Mouse (Mus musculus): Measurements from ENCODE around the gene Pkig.

Gene Pkig

DNA sequence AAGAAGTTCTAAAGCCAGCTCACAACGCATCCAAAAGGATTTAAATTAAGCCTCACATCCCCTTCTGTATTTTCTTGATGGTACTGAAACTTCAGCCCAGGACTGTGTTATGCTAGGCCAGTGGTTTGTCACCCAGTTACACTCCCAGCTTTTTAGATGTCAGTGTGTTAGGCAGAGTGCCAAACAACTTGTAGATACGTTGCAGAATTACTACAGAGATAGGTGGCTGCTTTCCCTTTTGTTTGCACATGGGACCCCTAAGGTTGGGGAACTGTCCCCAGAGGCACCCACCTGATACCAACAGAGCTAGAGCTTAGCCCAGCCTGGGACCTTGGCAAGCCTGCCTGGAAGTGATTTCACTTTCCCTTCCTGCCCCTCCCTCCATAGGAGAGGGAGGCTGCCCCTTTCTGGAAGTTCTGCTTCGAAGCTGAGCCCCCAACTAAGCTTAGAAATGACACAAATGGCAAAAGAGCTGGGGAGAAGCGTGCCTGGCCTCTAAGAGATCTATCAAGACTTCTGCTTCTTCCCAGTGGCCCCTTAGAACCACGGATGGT, 52.5 kb downstream of the Pkig start:
- DNase-seq (ENCODE audit: low spot score), result no peak

DNA sequence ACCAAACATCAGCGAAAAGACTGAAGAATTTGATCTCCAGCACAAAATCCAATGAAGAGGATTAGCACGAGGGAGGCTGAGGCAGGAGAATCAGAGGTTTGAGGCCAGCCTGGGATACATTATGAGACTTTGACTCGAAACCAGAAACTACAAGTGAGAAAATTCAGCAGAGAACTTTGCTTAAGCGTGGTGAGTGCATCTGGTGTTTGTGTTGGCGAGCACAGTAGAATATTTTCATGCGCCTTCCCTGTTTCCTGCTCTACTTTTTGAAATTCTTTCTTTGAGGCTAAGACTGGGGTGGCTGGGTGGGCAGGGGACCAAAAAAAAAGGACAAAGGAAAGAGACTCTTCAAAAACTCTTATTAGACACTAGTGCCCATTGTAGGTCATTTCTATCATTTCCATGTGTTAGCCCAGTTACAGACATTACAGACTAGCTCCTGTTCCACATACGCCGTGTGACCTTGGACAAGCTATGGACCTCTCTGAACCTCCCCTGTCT, 53.2 kb downstream of the Pkig start:
- no peak for DNase-seq (ENCODE audit: low spot score)

DNA sequence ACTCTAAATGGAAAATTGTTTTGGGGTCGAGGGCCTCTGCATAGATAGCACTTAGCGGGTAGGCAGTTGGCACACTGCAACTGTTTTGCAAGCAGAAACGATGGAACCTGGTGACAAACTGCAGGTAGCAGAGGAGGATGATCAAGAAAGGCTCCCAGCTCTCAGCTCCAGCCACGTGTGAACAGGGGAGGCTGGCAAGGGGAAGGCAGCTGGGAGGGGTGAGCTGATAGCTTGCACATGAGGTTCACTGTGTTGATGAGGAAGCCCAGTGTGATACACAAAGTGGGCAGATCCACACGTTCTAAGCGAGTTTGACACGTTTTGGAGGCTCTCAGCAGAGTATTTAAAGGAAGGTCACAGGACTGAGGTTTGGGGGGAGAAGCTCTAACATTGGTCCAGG, 54.3 kb downstream of the Pkig start:
- no peak for DNase-seq (ENCODE audit: low spot score)

DNA sequence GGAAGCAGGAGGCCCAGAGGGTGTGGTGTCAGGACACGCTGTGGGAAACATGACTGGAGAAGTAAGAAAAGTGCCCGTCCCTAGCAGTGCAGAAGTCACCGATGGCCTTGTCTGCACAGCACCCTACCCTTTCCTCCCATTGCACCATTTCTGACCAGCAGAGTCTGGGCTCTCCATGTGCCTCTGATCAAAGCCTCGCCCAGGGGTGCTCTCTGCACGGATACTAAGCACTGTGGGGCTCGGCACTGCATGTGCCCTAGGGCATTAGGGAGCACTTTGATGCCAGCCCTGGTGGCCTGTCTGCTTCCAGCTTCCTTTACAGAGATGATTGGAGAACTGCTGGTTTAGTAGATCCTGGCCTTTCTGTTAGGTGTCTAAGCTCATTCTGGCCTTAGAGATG, 54.7 kb downstream of the Pkig start:
- no peak for DNase-seq (ENCODE audit: low spot score)

DNA sequence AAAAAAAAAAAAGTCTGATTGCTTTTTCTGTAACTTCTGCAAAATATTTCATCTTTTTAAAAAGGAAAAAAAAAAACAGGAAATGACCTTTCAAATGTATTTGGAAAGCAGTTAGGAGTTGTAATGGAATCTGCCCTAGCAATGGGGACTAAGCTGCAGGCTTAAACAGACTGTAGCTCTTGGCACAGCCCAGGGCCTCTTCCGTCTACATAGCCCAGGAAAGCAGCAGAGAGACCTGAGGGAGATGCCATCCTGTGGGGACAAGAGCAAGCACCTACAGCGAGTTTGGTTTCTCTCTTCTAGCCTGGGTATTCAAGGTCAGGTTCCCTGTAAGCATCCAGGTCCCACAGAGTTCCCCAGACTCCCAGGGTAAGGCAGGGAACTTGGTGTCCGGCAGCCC, 55.2 kb downstream of the Pkig start:
- DNase-seq (ENCODE audit: low spot score), result no peak

DNA sequence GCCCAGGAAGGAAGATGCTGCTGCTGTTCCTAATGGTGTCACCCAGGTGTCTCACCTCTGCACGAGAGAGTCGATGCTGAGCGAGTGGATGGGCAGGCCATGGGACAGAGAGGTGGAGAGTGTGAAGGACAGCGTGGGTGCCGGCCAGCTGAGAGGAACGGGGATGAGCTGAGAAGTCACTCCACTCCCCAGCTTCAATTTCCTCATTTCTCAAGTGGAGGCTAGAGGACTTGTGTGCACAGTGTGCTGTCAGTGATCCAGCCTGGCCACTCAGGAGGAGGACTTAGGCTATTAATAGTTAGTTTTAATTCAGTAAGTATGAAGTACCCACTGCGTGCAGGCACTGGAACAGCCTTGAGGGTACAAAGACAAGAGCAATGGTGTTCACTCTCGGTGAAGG, 58.3 kb downstream of the Pkig start:
- DNase-seq (ENCODE audit: low spot score), result no peak

DNA sequence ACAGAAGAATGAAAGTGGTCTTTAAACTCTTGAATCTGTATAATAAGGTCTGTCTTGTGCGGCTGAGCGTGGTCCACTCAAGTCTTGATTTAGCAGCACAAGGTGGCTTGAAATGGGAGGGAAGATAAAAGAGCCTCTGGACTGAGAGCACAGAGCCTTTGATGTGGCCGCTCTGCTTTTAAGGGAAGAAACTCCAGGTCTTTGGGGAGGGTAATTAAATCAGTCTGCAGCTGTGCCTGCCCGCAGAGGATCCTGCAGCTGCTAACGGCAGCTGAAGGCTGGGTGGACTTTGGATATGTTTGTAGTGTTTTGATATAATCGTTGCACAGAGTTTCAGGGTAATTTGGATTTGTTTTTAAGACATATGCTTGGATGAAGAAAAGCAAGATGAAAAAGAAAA, 58.7 kb downstream of the Pkig start:
- peak; percentile 73 for DNase-seq (ENCODE audit: low spot score)

DNA sequence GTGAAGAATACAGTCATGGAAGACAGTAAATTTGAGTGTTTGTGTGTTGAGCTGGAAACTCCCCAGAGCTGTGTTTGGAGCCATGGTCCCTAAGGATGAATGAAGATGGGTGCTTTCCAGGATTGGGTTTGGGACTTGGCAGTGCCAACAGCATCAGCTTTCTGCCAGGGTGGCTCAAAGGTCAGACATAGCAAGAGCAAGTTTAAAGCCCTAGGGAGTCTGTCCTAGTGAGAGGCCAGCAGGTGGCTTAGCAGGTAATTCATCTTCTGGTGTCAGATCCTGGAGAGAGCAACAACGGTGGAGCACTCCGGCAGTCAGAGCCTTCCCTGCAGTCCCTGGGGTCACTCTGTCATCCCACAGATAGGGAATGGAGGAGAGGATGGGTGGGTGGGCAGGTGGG, 60.3 kb downstream of the Pkig start:
- no peak for DNase-seq (ENCODE audit: low spot score)

DNA sequence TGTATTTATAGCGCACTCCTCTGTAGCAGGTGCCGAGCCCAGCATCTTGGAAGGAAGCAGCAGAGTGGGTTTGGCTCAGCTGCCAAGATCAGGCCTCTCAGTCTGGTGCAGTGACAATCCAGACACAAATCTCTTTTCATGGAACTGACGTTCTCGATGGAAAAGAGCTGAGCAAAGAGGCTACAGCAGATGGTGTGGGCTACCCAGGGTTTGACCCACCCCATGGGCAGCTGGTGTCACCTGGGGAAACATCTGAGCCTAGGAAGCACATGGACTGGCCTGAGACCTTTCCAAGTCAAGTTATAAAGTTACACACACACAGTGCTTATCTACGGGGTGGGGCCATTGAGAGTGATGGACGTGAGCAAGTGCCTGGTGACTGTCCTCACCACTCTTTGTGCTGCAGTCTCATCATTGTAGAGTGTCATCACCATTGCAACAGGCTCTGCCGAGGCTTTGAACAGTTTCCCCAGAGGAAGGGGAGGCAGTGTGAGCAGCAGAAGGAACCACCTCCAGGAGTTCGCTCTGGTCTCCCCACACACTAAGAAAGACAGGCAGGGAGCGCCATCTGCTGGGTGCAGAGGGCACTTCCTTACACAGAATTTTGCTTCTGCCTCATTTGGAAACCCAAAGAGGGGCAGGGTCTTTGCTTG, 60.9 kb downstream of the Pkig start:
- peak; percentile 93 for DNase-seq (ENCODE audit: low spot score)

DNA sequence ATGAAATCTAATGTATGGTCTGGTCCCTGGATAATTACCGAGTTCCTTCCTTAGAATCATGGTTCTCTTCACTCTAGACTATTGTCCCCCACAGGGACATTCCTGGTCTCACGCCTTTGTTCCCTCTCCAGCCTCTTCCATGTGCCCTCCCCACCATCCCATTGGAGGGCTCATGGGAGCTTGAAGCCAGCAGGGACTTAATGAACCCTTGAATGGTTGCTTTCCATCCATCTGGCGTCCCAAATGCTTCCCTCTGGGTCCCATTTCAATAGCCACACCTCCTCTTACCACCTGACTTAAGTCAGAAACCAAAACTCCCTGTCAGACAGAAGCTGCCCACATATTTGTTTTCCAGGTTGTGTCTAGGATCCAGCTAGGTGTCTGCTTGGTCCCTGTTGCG, 61.4 kb downstream of the Pkig start:
- DNase-seq (ENCODE audit: low spot score), result no peak

DNA sequence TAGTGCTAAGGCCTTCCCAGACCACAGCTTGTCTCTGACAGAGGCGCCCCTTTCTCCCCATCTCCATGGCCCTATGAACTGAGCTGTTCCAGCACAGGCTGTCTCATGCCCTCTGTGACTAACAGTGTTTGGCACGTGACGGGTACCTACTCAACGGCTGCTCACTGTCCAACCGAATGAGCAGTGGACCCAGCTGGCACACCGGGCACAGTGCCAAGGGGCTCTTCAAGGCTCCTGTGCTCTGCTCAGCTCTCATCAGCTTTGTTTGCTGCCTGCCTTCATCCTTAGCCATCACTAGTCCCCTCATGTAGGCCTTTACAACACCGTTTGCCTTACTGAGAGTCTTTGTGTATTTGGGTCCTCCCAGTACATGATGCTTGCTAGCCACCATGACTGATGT, 64.4 kb downstream of the Pkig start:
- DNase-seq (ENCODE audit: low spot score), result no peak

DNA sequence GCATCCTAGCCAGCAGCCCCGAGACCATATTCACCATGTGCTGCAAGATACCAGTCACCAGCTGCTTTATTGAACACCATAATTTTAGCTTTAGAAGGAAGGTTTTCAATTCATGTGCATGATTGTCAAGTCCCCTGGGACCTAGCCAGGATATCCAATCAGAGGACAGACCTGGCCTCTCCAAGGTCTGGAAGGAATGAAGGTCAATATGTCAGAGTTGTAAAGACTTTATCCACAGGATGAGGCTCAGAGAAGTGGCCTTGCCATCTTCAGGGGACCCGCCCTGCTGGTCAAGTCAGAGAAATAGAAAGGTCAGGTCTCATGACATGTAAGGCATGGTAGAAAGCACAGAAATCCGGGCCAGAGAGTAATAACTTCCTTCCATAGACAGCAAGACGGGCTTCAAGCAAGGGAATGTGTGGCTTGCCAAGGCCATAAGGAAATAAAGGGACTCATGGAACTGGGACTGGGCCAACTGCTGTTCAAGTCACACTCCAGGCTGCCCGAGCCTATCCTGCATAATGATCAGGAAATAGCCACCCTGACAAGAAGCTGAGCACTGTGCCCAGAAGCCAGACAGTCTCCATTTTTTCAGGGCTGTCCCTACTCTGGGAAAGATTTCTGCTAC, 68.7 kb downstream of the Pkig start:
- DNase-seq (ENCODE audit: low spot score), result no peak

DNA sequence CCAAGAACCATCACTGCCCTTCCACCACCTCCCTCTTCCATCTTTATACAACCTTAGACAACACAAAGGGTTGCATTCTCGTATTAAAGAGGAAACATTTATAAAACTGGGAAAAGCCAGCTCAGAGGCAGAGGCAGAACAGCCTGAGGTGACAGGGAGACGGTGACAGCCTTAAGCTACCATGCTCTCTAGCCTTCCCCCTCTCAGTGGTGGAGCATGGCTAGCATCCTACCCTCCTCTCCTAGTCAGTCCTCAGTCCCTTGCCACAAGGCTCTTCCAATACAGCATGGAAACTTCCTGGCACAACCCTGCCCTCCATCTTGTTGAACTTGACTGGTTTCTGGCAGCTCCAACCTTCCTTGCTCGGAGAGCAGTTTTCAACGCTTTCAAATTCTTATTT, 70.1 kb downstream of the Pkig start:
- DNase-seq (ENCODE audit: low spot score), result no peak

DNA sequence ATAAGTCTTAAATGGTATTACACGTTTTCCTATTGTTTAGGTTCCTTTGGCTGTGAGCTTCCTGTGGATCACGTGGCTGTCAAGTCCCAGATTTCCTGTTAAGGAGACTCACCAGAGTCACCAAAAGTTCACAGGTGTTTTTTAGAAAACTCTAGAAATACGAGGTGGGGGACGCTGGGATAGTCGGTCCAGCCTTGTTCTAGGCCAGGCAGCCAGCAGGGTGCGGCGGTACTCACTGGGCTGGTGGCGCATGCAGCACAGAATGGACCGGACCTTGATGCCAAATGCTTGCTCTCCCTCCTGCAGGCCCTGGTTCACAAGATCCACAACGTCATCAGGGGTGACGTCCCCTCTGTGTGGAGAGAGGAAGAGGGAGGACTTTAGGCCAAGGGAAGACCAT, 73.8 kb downstream of the Pkig start:
- no peak for DNase-seq (ENCODE audit: low spot score)

DNA sequence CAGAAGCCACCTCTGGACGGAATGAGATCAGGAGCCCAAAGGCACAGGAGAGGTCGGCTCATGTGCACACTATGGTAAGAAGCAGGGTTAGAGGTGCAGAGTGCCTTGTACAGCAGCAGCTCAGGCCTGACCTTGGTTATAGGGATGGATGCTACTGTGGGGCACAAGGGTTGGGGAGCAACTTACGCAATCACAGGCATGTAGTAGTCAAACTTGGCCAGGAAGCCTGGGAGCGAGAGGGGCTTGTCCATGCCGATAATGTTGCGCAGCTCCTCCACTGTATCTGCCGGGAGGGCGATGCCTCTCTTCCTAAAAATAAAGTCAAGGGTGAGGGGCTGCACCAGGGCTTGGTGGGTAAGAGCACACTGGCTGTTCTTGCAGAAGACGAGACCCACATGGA, 77.0 kb downstream of the Pkig start:
- DNase-seq (ENCODE audit: low spot score), result no peak

DNA sequence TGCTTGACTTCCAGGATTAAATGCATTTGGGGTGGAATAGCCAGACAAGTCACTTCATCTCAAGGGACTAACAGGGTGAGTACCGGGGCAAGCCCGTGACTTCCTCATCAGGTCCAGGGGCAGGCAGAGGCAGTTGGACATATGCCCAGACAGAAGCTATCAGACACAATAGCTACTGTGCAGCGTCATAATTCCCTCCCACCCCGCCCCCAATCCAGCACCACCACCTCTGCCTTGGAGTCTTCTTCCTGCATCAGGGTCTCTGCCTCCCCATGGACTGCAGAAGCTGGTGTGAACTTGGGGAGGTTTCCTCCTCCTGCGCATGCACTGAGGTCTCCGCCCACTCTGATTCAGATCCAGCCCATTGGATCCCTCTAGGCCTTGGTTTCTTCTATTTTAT, 77.8 kb downstream of the Pkig start:
- DNase-seq (ENCODE audit: low spot score), result no peak

DNA sequence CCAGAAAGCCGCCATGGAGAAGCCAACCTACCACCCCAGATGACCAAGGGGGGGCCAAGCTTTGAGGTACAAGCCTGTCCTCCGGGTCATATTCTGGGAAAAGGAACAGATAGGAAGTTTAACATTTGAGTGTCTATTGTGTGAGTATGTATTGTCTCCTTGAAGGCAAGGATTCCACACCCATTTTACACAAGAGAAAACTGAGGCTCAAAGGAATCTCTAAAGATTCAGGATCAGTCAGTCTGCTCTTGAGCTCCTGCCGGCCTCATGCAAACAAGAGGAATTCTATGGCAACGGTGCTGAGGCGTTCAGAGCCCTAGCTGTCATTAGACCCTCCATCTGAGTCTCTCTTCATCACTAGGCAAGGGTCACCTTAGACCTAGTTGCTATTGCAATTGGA, 84.5 kb downstream of the Pkig start:
- no peak for DNase-seq (ENCODE audit: low spot score)

DNA sequence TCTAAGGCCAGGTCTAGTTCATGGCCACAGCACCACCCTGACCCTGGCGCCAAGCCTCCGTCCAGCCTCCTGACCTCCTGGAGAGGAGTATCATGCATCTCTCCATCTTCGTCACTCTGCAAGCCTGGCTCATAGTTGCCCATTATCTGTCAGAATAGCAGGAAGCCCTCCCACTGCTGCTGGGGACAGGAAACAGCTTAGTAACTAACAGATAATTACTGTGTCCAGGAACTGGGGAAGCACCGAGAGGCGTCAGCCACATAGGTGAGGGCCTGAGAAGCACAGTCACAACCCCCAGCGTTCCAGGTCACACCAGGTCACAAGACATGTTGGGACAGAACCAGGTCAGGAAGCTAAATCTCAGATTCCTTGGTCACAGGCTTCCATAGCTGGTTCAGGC, 85.2 kb downstream of the Pkig start:
- DNase-seq (ENCODE audit: low spot score), result peak; percentile 4

DNA sequence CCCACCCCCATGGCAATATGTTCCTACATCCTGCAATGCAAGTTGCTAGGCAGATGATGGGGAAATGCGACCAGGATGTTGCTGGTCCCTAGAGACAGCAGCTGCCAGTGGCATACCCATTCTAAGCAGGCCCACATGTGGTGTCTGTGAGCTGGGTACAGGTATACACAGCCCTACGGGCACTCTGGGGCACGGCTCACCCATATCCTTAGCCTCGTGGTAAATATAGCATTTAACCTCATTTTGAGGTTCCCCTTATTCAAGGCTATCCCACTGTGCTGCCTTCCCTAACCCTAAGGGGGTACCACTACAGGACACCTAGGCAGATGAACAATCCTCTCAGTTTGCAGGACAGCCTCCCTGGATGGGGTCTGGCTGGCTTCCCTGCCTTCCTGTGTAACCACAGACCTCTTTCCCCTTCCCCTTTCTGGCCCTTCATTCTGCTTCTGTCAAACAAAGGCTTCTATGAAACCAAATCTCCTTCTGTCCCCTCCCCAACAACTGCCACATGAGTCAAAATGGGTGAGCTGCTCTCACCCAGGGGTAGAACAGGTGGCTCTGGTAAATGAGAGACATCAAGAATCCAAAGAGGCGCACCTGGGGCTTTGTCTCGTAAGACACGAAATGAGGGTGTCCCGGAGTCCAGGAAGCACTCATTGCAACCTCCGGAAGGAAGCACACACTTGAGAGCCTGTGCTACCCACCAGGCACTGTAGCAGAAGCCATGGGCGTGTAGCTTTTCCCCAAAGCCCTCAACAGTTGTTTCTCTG, 86.8 kb downstream of the Pkig start:
- DNase-seq (ENCODE audit: low spot score), result no peak

DNA sequence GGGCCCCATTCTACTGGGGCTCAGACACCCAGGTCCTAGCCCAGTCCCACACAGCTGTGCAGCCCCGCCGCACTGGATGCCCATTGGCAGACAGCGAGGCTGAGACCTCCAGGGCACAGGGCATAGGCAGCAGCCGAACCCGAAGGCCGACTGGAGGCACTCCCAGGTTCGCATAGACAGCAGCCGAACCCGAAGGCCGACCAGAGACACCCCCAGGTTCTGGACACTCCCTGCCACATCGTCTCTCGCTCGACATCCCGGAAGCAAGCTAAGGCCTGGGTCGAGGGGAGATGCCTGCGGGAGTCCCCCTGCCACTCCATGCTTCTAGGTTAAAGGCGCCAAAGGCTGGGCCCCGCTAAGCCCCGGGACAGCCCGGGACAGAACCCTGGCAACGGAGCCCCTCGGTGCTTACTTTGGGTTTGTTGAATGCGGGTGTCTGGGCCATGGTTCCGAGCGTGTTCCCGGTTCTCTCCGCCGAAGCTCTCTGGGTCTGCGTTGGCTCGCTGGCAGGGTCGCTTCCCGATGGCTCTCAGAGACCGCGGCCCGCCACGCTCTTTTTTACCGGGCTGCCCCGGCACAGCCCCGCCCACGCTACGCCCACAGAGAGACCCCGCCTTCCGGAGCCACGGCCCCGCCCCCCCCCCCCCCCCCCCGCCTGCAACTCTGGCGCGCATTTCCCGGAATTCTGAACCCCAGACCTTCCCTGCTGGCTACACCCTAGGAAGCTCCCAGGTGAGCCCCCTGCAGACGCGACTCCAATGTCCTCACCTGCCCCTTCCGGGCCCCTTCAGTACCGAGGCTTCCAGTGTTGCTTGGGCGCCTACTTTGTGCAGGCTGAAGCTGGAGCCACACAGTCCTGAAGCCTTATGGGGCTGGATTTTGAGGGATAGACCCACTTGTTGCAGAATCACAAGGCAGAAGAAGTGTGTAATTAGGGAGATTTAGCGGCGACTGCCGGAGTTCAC, 91.7 kb downstream of the Pkig start, which contains the start of gene Ada:
Gene Ada, minus strand, starts transcription at position 593 of the 965 bp plus-strand sequence.
- peak; percentile 75 for DNase-seq (ENCODE audit: low spot score)

DNA sequence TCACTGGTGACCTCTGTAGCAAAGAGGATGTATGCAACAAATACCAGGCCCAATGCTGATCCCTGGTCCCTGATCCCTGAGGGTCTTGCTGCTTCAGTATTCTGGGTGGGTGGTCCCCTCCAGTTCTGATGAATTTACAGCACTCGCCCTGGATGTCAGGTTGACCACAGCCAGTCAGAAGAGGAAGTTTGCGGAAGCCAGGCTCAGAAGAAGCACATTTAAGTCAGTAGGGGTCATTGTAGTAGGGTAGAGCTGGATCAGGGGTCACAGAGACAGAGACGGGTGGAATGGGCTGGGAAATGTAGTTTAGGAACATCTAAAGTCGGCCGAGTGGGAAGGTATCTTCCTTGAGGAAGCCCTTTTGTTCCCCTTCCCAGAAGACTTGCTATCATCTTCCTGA, 96.0 kb downstream of the Pkig start:
- no peak for DNase-seq (ENCODE audit: low spot score)

DNA sequence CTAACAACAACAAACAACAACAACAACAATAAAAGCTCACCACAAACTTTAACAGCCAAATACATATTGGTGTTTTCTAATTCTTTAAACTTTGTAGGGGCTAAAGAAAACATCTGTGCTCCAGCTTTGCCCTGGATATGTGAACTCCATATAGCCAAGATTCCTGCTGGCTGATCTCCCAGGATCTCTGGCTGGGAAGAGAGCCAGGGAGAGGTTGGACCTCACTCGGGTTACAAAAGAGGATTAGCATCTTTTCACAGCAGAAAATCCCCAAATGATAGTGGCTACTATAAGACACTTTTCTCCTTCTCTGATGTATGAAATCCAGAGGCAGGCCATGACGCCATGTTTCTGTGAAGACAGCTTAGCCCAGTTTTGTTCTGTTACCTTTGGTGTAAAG, 98.5 kb downstream of the Pkig start:
- no peak for DNase-seq (ENCODE audit: low spot score)
